Mouse (Mus musculus): ENCODE measurements at regions not wholly inside any gene's neighbourhood (a gene's known extent, or its start where the extent isn't known, plus 50 kb on each side); places are given as distances from the start of the nearest gene placed in this dataset.
"Not testable (repeated sequence)": the region's sequence is repeated elsewhere in the genome, so short reads cannot be mapped to it uniquely, and the experiment has no call there.

GRCm38 (mm10) chr13:16490680-16491079 lies 479.0 kb downstream of the Inhba start:
- DNase-seq = not testable (repeated sequence)

GRCm38 (mm10) chr13:16498052-16498451 lies 486.4 kb downstream of the Inhba start:
- no peak for DNase-seq

- DNase-seq = no peak
Observed at GRCm38 (mm10) chr13:16512876-16513275, 501.2 kb downstream of the Inhba start.

DNA sequence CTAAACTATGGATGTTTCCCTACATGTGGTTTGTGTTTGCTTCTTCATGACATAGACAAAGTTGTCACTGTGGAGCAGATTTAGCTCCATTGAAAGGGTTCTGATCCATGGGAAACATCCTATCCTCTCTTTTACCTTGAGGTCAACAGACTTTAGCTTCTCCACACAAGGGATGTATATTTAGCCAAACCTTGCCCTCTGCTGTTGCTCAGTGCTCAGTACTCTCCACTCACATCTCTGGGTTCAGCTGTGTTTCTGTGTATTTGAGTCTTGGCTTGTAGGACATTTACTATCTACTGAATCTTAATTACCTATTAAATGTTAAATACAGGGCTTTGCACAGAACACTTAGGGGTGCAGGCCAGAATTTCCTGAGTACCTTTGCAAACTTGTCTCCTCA lies 503.5 kb downstream of the Inhba start:
- no peak for DNase-seq

- DNase-seq = no peak
Observed at GRCm38 (mm10) chr13:16529036-16529435, 517.4 kb downstream of the Inhba start.

DNA sequence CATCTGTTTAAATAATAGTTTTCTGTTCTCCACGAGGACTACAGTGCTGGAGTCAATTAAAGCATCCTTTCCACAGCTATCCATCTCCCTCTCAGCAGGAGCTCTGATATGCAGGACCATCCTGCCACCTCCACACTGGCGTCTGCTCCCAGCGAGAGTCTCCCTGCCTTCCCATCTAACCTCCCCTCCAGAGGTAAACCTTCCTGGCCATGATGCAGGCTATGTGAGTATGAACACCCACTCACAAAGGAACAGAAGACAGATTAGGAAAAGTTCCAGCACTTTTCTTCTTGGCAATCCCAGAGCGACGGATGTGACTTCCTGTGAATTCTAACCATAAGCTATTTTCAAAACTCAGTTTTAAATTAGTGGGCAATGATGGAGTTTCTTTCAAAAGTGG lies 532.1 kb downstream of the Inhba start:
- no peak for DNase-seq

- DNase-seq = no peak
Observed at GRCm38 (mm10) chr13:16550060-16550459, 538.4 kb downstream of the Inhba start.

- DNase-seq = no peak
Observed at GRCm38 (mm10) chr13:16564988-16565387, 553.3 kb downstream of the Inhba start.

- DNase-seq = no peak
Observed at GRCm38 (mm10) chr13:16574069-16574468, 562.4 kb downstream of the Inhba start.

GRCm38 (mm10) chr13:16586286-16586685 lies 574.6 kb downstream of the Inhba start:
- no peak for DNase-seq

- no peak for DNase-seq
Observed at GRCm38 (mm10) chr13:16619755-16620154, 608.1 kb downstream of the Inhba start.

- DNase-seq = no peak
Observed at GRCm38 (mm10) chr13:16626584-16626983, 614.9 kb downstream of the Inhba start.

DNA sequence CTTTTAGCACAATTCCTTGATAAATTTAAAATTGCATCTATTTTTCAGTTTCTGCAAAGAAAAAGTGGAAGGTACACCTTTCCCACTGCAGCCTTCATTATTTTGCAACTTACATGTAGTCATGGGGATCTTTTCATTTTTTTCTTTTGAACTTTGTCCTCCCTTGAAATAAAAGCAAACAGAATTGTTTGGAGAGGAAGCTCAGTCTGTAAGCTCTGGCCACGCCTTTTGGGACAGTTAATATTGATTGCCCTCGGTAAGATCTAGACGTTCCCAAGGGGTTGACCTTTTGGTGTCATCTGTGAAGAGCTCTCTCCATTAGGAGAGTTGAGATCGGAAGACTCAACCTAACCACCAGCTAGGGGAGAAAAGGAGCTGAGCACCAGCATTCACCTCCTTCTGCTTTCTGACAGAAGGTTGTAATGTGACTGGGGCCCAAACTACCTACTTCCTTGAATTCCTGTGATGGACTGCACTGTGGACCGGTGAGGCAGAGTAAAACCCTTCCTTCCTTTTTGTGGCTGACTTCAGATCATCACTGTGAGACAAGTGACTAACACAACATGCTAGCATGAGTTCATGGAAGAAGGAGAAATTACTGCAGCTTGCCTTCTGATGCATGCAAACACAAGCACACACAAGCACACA lies 621.9 kb downstream of the Inhba start:
- no peak for DNase-seq

DNA sequence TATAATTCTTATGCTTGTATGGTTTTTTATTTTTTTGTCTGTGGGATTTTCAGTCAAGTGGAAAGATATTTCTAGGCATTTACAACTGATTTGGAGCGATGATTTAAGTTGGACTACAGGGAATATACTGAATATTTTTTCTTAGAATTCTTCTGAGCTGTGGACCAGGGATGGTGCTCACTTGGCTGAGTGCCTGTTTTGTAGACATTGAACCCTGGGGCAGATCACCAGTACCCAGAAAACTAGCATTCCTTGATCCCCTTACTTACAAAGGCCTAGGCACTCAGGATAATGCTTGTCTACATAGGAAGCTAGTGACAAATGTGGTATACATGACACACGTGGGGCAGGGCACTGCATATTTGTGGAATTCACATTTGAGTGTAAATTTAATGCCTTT lies 624.6 kb downstream of the Inhba start:
- no peak for DNase-seq

- DNase-seq = no peak
Observed at GRCm38 (mm10) chr13:16641611-16642449, 630.2 kb downstream of the Inhba start.

GRCm38 (mm10) chr13:16642450-16642994 lies 630.9 kb downstream of the Inhba start:
- DNase-seq = no peak

- DNase-seq = no peak
Observed at GRCm38 (mm10) chr13:16645311-16645710, 633.7 kb downstream of the Inhba start.

GRCm38 (mm10) chr13:16646056-16646455 lies 634.4 kb downstream of the Inhba start:
- no peak for DNase-seq

- DNase-seq = no peak
Observed at GRCm38 (mm10) chr13:16646649-16647048, 635.0 kb downstream of the Inhba start.

DNA sequence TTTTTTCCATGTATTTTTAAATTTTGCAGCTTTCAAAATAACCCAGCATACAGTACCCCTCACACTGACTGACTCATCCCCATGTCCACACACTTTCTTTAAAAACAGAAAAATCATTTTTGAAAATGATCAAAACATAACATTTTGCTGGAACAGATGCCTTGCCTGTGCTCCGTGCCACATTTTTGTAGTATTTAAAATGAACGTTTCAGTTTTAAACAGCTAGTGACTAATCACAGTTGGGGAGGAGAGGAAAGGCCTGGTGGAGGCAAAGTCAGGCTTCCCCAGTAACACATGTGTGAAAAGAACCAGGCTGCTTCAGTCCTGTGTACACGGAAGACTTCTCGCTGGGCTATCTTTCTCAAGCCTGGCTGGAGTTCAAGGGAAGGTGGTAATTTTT lies 644.5 kb downstream of the Inhba start:
- no peak for DNase-seq

- DNase-seq = no peak
Observed at GRCm38 (mm10) chr13:16659894-16660293, 648.2 kb downstream of the Inhba start.

GRCm38 (mm10) chr13:16668652-16669051 lies 657.0 kb downstream of the Inhba start:
- DNase-seq = no peak

GRCm38 (mm10) chr13:16669281-16669680 lies 657.6 kb downstream of the Inhba start:
- no peak for DNase-seq

All from adrenal gland, adult 8-10 months (tissue).